Mouse (Mus musculus): ENCODE measurements around the gene Col18a1.
A peak's percentile ranks its signal among the peaks of the same experiment; 100 is the strongest.

DNA sequence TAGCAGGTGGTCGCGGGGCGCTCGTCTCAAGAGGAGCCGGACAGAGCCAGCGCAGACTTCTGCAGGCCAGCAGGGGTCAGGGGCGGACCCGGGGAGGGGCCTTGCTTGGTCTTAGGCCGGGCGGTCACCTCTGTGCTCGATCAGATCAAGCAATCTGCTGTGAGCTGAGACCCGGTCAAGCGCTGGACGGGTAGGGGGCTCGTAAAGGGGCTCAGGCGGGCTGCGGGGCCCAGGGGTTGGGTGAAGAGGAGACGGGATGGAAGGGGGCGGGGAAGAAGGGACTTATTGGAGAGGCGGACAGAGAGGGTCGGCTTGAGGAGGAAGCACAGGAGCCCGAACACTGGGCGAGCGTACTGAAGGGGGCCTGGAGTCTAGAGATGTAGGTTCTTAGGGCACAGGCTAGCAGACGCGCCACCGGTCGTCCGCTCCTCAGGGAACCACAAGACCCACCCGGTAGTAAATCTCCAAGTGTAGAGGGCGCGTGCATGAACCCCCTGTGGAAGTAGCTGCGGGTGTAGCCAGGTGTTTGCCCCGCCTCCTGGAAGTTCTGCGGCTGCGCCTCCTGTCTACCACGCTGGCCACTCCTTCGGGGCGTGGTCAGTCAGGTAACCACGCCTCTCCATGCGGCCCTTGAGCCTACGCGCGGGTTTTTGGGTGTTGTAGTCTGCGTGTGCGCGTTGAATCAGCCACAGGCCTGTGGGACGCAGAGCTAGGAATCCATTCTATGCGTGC is 133.6 kb downstream of the Col18a1 start:
- TF ChIP-seq CTCF (IDR thresholded peaks at IDR 0.05; ENCODE audit: borderline replicate concordance, insufficient read depth, low read length) (no peak), POLR2A (IDR thresholded peaks at IDR 0.05; ENCODE audit: low read depth, low read length) (peak; percentile 72)

Data from embryonic fibroblast, embryonic 13.5 days (primary cell).